In the genomic region with DNA sequence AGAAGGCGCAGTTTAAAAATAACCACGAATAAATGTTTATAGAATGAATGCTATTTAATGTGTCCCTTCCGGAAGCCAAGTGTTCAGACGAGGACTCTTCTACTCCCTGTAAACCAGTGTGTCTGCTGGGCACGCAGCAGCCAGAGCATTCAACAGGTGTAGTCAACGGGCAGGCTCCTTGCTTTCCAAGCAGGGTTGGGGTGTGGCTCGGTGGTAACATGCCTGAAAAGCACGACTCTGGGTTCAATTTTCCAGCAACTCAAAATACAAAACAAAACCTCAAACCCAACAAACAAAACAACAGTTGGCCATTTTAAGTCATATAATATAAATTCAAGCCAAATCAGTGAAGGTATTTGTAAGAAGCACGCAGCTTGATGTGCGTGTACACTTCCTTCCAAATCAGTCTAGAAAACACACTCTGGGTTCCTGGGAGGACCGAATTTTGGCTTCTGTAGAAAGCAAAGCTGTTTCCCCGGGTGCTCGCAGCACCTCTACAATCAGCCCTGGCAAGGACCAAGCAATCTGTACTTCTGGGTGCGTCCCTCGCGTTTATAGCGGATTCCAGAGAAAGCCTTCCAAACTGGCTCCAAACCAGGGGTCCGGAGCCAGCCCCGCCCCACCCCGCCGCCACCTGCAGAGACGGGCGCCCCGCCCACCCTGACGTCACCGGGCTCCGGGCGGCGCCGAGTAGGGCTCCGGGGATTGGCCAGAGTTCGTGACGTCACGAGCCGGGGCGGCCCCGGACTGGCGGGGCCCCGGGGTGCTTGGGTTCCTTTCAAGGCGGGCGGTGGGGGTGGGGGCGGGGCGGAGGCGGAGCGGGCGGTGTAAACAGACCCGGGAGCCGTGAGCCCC, we compare ENCODE assay signal across 8 mouse cellular contexts. TPM values are rescaled to one million over a fixed set of nuclear protein-coding genes. Genes with fewer than 3 reads are reported as not detected.
DNase-seq lines count a peak whose midpoint lies in the region; ATAC-seq lines count a peak whose summit lies in the region.

TSS of gene Mturn (plus strand) at position 734 of the 855 bp plus-strand sequence.

- no peaks in the 10 kb centered on the region for H3K9me3 ChIP-seq in hindbrain, embryonic 15.5 days

- peak within 1 kb of the TSS; percentile 85 for H3K9ac ChIP-seq in hindbrain, embryonic 15.5 days

- H3K27me3 ChIP-seq in hindbrain, embryonic 15.5 days = no peaks in the 10 kb centered on the region

- 4% methylated on average over 46 of the region's 48 CpGs for whole genome bisulfite sequencing in hindbrain, embryonic 15.5 days
- 2% methylated on average over 46 of the region's 48 CpGs for WGBS in macrophage (ENCODE audit: missing documents)

- H3K4me2 ChIP-seq in hindbrain, embryonic 15.5 days = peak within 1 kb of the TSS; percentile 77

- peak within 1 kb of the TSS; percentile 72 for H3K27ac ChIP-seq in hindbrain, embryonic 15.5 days (replicated peaks)
- no peak within 1 kb of the TSS for H3K27ac ChIP-seq in macrophage

- peak within 1 kb of the TSS; percentile 90 for H3K4me3 ChIP-seq in hindbrain, embryonic 15.5 days
- H3K4me3 ChIP-seq in macrophage (ENCODE audit: inconsistent target) = peak within 1 kb of the TSS; percentile 47

- no peaks in the 10 kb centered on the region for H3K79me2 ChIP-seq in macrophage (ENCODE audit: inconsistent target)

- H3K36me3 ChIP-seq in hindbrain, embryonic 15.5 days = no peaks in the 10 kb centered on the region
- H3K36me3 ChIP-seq in macrophage (ENCODE audit: inconsistent target) = no peaks in the 10 kb centered on the region

- peaks cover 26% of the 10 kb centered on the region for H3K4me1 ChIP-seq in hindbrain, embryonic 15.5 days (replicated peaks)

- peak; percentile 88 for DNase-seq in R1 (ENCODE audit: low read depth, low spot score)
- peak; percentile 98 to 100 for DNase-seq in cerebellum, postnatal 25 days
- DNase-seq in frontal cortex, postnatal 36 days (ENCODE audit: low spot score in 2 of 2) = peak; percentile 96
- DNase-seq in left cerebral cortex, adult 18-20 months (ENCODE audit: low spot score in 2 of 2) = peak; percentile 99
- peak; percentile 98 for DNase-seq in right cerebral cortex, adult 18-20 months
- peak; percentile 98 for DNase-seq in urinary bladder, postnatal 10 days (ENCODE audit: low spot score)

- peak; percentile 96 for ATAC-seq in hindbrain, embryonic 15.5 days (ENCODE audit: low FRiP score, low read depth)

RNA-seq across cellular contexts. Expression of gene Mturn, which starts in this region (rescaled TPM):
- 89.1 and 89.7 TPM in 2 replicates for polyA plus RNA-seq in hindbrain, embryonic 15.5 days (2015; fragmentation: Nextera tagmentation; extraction: Ambion mirVana)
- total RNA-seq in left cerebral cortex, adult 18-20 months (2021) = 100 to 1,000 TPM; 106 to 117 TPM
- 10 to 100 TPM in 8 of 26 experiments, 1 to 10 TPM in 14, under 1 TPM in 4; 0.61 to 14.7 (median 4.2) TPM for total RNA-seq in macrophage (2018; cell fraction: chromatin; rRNA removed)
- 1 to 10 TPM in 13 of 26 experiments, under 1 TPM in 13; 0.09 to 3.8 (median 1.4) TPM for total RNA-seq in macrophage (2018; cell fraction: cytosol; rRNA removed)
- 10 to 100 TPM in 2 of 26 experiments, 1 to 10 TPM in 19, under 1 TPM in 5; 0.29 to 16.9 (median 2.9) TPM for total RNA-seq in macrophage (2018; cell fraction: nucleus; rRNA removed)
- polyA plus RNA-seq in macrophage (2018) = 0.75 to 3.4 TPM (median 1.9 TPM) in 3 replicates

Comparison
In these comparisons a context has a peak if more than half of its experiments do, and no peak if none do; other contexts are left out.
1. RNA of gene Mturn (polyA plus RNA-seq): 89.1 to 89.7 TPM in hindbrain, embryonic 15.5 days; 0.75 to 3.4 TPM in macrophage; every median in the first group is over 10 times any median in the second.
2. Peak in every context shown above with its lines, with median percentiles within 50 percentile points of each other: DNase-seq.